Mouse (Mus musculus) monocyte, adult 5-6 weeks (primary cell): Measurements from ENCODE around the gene Ankrd36. TPM values are rescaled to one million over a fixed set of nuclear protein-coding genes. Genes with fewer than 3 reads are reported as not detected.
"Not testable (repeated sequence)": the region's sequence is repeated elsewhere in the genome, so short reads cannot be mapped to it uniquely, and the experiment has no call there.

Experiments used
- ATAC-seq: fragments of 153-309, 156-312 bp; replicated peaks from 2 replicates; pipeline ENCODE4 v1.8.0; 2017; ENCODE audit warnings: mild to moderate bottlenecking; ENCODE audit not compliant: low TSS enrichment, insufficient number of reproducible peaks, severe bottlenecking, poor library complexity, low FRiP score
- total RNA-seq: library from RNA; stranded (forward); fragments of 200-1000, 200-491, 200-594 nt; gene quantifications from 3 replicates; pipeline ENCODE4 v1.2.3, GENCODE M21; 2017

Gene Ankrd36
- total RNA-seq, 1 experiment from 2014 or later, result 0.95 TPM

DNA sequence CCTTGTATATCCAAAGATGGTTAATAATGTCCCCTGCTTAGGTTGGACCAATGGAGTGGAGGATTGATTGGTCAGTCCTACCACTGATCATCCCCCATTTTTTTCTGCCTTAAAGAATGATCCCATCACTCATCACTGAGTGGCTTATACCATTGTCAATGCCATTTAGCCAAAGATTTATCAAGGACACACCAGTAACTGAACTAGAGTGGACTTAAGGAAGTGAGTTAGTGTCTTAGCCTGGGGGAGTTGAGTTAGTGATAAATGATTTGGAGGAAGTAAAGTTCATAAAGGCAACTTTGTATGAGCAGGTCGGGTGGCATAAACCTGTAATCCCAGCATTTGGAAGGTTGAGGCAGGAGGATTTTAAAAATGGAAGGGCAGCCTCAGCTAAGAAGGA lies 26.2 kb upstream of the Ankrd36 start:
- no peak for ATAC-seq

DNA sequence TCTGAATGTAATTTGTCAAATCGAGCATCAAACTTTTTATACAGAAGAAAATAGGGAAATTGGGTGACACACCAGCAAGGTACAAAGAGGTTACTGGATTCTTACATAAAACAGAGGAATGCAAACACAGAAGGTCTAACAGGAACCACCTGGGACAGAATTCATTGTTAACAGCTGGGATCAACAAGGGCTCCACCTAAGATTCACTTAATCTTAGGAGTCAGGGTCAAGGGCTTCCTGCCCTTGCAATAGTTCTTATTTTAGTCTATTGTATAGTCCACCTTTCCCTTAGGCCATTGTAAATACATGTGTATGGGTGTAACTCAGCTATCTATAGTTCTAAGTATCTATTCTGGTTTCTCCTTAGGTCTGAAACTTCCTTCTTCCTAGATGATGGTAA lies 24.8 kb upstream of the Ankrd36 start:
- ATAC-seq, result not testable (repeated sequence)

DNA sequence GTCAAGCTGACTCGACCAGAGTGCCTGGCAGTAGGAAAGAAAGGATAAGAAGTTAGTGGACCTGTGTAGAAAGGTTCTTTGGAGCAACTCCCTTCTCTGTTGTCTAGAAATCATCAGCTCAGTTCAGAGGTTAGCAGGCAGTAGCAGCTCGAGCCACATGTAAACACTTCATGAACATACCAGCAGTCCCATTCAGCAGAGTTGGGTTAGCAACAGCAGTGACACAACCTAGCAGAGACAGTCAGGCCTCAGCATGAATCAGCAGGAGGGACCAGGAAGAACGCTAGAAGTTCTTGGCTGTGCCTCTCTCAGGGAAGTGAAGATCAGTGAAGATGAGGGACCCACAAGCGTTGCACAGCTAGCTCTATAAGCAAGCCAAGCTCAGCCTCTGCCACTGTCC lies 24.0 kb upstream of the Ankrd36 start:
- ATAC-seq, result no peak

DNA sequence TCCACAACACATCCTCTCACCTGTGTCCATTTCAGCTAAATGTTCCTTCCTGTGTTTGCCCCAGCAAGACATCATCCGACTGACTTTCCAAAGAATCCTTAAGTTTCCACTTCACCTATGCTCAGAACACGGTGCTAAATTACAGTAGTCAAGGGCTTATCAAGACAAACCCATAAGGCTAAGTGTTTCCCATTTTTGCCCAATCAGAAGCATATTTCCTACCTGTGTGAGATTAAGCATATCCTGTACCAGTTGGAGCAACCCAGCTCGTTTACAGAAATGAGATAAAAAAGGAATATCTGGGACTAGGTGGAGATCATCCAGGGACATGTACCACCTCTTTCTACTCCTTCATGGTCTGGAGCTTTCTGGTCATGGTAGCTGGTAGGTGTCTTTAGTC lies 22.8 kb upstream of the Ankrd36 start:
- ATAC-seq, result no peak

DNA sequence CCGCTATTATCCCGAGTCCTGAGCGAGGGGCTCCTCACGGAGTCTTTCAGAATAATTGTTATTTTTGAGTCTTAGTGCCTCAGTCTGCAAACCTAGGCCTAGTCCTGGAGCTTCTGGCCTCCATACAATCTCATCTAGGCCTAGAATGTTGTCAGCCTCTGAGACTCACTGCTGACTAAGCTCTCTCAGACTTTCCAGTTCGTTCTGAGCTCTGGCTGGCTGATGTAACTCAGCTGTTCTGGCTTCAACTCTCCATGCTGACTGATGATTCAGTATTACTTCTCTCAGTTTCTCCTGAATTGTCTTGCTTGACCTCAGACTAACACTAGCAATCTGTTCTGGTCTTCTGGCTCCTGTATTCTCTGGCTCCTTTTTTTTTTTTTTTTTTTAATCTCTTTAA lies 18.1 kb upstream of the Ankrd36 start:
- no peak for ATAC-seq

DNA sequence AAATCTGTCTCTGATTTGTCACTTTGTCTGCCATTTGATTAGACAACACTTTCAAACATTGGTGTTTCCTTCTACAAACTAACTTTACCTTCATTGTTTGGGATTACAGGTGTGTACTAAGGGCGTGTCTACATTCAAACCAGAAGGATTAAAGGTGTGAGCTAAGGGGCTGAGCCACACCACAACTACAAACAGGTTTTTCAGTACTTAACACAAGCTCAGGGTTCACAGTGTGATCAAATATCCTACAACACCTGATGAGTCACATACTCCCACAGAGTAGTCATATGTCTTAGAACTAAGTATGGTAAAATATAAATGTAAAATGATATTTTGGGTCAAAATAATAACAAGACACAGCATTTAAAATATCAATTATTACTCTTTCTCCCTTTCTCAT lies 17.6 kb upstream of the Ankrd36 start:
- ATAC-seq, result no peak

DNA sequence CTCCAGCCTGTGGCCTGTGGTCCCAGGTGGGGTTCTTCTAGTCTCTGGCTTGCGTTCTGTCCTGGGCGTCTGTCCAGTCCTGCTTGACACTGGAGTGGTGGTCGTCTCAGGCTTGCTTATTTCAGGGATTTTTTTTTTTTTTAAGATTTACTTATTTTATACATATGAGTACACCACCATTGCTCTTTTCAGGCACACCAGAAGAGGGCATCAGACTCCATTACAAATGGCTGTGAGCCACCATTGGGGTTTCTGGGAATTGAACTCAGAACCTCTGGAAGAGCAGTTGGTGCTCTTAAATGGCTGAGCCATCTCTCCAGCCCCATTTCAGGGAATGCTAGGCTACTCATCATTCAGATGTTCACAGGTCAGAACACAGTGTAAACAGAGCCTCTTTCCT lies 9.2 kb upstream of the Ankrd36 start:
- ATAC-seq, result no peak

DNA sequence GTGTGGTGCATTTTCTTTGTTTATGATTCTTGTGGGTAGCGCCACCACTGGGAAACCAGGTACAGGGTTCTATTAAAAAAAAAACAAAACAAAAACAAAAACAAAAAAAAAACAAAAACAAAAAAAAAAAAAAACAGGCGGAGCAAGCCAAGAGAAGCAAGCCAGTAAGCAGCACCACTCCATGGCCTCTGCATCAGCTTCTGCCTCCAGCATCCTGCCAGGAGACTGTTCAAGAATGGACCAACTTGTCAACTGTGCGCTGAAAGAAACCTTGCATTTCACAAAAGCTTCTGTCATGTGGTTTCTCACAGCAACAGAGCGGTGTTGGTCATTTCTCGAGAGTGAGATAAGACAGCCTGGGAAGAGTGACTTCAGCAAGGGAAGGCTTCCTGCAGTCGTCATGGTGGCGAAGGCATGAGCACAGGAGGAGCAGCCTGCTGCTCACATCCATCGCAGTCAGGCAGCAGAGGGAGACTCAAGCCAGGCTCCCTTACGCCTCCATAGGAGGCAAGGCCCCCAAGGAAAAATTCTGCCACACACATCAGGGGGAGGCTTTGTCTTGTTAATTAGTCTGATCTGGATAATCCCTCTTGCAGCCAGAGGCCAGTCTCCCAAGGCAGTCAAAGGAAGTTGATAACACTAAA lies 6.7 kb upstream of the Ankrd36 start:
- no peak for ATAC-seq

DNA sequence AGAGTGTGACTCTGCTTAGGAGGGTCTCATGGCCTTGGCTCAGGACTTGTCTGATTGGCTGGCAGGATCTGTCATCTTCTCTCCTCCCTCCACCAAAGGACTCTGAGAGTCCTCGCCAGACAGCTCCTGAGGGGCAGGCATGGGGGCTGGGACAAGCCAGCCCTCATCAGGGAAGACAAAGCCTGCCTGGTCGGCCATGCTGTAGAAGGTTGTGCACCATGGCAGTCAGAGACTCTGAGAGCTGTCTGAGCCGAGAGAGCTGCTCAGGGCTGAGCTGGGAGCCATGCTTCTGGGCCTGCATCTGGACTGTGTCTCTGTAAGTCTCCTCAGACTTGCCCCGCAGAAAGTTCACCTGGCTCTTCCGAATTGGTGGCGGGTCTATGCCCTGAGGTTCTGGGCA lies 5.6 kb upstream of the Ankrd36 start:
- ATAC-seq, result no peak

DNA sequence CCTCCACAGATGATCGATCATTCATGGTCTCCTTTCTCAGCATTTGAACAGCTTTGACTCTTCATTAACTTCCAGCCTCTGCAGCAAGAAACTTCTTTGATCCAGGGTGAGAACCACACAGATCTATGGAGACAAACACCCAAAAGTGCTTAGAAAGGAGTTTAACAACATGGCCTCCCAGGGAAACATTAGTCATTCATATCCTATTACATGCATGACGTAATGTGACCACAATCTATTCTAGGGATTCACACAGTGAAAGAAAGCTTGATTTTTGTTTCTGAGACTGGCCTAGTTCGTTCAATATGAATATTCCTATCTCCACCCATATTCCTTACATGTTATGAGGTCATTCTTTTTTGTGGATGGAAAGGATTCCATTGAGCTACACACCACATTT lies 3.9 kb upstream of the Ankrd36 start:
- ATAC-seq, result no peak

DNA sequence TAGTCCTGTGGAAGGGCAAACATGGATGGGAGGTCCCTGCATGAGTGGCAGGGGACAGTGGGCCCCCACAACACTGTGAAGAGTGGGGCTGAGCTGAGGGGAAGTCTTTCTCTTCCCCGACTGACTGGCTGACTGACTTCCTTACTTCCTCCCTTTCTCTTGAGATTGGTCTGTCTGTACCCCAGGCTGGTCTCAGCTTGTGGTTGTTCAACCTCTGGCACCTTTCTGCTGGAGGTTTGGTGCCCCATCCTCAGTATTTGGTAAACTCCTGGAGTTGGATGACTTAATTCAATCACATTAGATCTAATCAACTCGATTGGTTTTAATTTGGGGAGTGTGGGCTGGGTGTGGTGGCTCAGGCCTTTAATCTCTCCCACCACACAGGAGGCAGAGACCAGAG lies 3.0 kb upstream of the Ankrd36 start:
- no peak for ATAC-seq

DNA sequence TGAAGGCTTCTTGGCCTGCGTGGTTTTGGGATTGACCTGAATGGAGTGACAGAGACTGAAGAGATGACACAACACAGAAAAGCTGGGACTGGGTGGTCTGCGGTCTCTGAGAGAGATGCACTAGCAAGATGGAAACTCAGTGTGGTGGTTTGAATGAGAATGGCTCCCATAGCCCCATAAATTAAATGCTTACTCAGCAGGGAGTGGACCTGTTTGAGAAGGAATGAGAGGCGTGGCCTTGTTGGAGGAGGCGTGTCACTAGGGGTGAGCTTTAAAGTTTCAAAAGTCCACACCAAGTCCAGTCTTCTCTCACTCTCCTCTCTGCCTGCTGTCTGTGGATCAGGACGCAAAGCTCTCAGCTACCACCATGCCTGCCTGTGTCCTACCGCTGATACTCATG lies 1.8 kb upstream of the Ankrd36 start:
- ATAC-seq, result no peak

DNA sequence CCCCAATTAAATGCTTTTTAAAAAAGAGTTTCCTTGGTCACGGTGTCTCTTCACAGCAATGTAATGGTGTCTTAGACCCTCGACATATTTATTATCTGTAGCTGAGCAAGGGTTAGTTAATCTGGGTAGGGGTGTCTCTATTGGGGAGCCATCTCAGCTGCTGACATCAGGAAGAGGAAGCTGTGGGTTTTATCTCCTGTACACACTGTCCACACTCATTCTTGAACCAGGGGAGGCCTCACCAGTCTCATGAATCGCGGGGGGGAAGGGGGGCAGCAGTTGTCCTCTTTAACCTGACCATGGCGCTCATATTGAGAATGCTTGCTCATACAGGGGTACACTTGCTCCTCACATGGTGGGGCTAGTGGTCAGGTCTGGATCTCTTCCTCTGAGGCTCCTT lies 1.4 kb upstream of the Ankrd36 start:
- ATAC-seq, result no peak

DNA sequence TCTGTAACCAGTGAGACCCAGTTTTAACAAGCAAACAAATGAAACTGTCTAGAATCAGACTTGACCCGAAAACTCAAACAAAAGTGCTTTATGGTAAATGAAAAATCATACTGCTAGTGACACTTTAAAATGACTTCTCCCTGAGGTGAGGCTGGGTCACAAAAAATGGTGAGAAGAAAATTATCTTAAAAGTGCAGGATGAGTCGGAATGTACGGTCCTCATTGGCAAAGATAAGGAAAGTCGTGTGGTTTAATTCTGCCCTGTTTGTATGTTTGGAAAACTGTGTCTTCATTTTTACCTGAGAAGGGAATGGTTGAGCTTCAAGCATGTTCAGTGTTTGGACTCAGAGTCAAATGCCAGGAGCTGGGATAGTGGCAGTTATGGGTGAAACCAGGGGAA lies 2.4 kb downstream of the Ankrd36 start:
- ATAC-seq, result no peak

DNA sequence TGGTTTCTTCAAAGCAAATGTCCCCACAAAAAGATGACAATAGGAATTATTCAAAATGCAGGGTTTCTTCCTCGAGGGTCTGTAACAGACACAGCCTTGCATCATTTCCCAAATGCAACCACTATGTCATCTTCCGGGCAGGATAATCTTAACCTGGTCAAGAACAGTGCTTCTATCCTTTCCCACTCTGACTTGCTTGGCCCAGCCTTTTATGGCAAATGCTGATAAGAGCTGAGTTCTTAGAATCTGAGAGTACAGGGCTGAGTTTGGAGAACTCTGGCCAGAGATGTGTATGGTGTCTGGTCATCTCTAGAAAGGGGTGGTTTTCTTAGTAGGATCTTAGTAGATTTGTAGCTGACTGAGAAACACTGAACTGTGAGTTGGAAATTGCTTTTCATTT lies 4.3 kb downstream of the Ankrd36 start:
- ATAC-seq, result no peak

DNA sequence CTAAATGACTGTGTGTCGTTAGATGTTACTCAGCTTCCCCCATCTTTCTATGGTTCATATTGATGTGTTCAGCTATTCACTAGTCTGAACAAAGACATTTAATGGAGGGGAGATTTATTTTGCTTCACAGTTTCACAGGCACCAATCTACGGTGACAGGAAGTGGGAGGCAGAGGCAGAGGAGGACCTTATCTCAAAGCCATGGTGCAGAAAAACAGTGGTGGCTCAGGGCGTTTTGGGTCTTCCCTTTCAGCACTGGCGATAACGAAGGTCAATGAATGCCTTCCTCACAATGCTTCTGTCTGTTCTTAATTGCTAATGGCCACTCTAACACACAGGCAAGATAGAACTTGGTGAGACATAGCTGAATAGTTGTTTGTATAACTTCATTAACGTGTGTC lies 5.6 kb downstream of the Ankrd36 start:
- ATAC-seq, result no peak

DNA sequence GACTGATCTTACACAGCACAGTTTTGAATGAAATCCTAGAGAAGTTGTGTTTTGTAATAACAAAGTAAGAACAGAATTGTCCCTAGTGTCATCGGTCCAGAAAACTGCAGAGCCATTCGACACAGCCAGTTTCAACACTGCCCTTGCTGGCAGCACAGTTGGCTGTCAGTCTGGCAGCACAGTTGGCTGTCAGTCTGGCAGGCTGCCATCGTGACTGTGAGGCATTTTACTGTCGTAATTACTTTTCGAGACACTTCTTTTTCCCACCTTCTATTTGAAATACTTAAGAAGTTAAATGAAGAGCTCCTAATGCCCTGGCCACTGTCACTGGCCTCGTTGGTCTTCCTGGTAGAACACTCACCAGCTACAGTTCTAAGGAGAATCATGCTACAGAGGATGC lies 22.9 kb downstream of the Ankrd36 start:
- ATAC-seq, result no peak

DNA sequence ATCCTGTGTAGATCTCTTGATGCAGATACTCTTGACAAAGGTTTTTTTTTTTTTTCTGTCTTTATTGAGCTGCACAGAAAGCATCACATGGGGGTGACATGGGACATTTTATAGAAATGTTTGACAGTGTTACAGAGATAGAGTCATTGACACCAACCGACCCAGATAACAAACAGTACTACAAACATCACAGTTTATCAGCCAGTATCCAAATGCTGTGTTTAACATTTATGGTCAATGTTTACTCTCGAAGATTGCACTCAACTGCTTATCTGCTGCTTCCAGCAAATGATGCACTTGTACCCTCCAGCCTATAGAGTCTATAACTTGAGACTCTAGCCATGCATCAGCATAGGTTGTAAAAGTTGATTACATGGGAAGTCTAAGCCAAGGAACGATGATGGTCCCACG lies 25.9 kb downstream of the Ankrd36 start:
- no peak for ATAC-seq

DNA sequence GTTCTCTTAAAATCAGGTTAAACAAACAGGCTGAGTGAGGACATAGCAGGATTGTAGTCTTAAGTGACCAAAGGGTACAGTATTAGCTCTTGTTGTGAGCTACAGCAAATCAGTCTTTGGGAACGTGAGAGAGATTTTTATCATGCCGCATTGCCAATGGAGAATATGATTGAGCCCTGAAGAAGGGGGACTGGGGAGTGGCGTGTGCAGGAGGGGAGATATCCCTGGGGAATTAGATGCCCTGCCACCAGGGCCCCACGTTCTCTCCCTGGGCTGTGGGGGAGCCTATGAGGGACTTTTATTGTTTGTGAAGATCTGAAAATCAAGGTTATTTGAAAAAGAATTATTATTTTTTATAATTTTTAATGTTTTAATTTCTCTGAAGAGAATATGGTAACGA lies 26.3 kb downstream of the Ankrd36 start:
- ATAC-seq, result no peak

DNA sequence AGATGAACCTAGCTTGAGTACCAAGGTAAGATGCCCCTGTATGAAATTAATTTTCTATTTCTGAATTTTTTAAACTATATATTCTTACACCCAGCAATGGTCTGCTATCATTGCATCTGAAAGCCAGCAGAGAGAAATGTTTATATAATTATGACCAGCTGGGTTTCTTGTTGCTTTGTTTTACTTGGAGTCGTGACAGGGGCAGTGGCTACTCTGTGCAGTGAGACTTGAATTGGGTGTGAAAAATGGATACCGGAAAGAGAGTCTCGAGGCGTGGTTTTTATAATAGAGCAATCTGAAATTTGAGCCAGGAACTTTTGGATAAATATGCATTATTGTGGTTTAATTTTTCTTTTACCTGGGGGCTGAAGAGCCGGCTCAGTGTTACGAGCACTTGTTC lies 27.3 kb downstream of the Ankrd36 start:
- no peak for ATAC-seq

DNA sequence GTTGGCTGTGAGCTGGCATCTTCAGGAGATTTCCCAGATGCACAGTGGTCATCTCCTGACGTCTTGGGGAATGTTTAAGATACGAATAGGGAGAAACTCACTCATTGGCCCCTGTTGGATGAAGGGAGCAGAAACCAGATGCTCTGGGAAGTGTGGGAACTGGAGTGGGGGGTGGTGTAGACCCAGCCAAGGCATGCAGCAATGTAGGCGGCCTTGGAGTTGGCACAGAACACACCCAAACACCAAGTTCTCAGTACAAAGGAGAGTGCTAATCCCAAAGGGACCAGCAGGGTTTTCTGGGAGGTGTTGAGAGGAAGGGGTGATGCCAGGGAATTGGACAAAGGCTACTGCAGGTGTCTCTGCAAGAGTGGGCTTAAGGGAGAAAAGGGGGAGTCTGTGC lies 35.9 kb downstream of the Ankrd36 start:
- ATAC-seq, result no peak
